Mouse (Mus musculus) thymus, postnatal 0 days (tissue): ENCODE results near the gene Nkapd1. TPM values are rescaled to one million over a fixed set of nuclear protein-coding genes. Genes with fewer than 3 reads are reported as not detected.
"Not testable (repeated sequence)": the region's sequence is repeated elsewhere in the genome, so short reads cannot be mapped to it uniquely, and the experiment has no call there.

Source experiments
- DNase-seq: peaks from one replicate; pipeline ENCODE4 v3.0.0-alpha.2; 2015; ENCODE audit warnings: low spot score
- polyA plus RNA-seq: library from polyadenylated mRNA; unstranded; fragments of >200 nt; fragmentation: Nextera tagmentation; extraction: Ambion mirVana; gene quantifications from 2 replicates; pipeline ENCODE4 v1.2.1, GENCODE M21; 2015

Nkapd1 gene
- polyA plus RNA-seq: 26.4 and 30.9 TPM in 2 replicates

DNA sequence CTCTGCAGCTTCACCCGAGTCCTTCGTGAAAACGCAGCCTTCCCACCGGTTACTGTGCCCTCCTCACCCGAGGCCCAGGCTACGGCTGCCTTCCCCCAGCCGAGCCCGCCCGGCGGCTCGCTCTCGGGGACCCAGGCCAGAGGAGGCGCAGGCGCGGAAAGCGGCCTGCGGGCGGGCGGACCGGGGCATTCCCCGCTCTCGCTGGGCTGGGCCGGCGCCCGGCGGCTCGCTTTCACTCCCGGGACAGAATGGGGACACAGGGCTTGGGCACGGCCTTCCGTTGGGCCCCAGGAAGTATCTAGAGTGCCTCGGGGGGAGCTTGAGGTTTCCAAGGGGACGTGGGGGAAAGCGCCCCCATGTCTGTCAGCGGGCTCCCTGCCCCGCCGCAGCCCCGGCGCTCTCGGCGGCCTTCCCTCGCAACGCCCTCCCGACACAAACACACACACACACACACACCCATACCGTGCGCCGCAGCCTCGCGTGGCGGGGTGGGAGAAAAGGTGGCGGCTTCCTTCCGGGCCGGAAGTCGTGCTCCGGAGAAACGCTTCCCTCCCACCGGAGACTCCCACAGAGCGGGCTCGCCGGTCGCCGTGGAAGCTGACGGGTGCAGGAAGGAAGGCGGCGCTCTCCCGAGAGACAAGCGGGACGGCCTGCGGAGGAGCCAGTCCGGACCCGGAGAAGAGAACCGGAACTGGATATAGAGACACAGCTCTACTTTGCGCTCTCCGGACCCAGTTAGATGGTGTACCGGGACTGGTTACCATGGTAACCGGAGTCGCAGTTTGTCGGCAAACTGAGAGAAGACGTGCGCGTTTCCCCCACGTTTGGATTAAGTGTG is at the start of gene Nkapd1, which contains the start of gene Pih1d2:
Gene Nkapd1, minus strand, starts transcription at position 699 of the 838 bp plus-strand sequence.
Gene Pih1d2, plus strand, starts transcription at position 556 of the 838 bp plus-strand sequence.
- peak; percentile 91 for DNase-seq

DNA sequence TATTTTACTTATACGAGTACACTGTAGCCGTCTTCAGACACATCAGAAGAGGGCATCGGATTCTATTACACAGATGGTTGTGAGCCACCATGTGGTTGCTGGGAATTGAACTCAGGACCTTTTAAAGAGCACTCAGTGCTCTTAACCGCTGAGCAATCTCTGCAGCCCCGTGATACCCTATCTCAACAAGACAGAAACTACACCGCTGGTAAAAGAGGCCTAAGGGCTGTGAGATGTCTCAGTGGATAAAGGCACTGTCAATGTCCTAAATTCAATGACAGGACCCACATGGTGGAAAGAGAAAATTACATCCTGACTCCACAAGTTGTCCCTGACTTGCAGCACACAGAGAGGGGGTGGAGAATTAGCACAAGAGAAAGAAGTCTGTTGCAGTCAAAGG is 49.2 kb upstream of the Nkapd1 start:
- DNase-seq: no peak

DNA sequence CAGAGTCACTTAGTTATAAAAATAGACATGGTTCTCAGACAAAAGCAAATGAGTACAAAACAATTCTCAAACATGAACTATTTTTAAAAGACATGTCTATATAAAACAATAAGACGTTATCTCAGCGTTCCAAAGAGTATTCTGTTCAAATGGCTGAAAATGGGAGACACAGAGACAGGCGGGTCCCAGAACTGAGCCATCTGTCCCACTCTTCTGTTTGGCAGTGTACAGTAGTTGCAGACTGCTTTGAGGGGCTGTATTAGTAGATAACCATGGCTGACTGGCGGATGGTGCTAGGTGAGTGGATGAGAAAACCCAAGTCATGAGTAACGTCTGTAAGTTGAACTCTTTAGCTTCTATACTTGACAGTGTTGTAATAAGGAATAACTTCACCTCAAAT is 47.6 kb upstream of the Nkapd1 start:
- DNase-seq: no peak

DNA sequence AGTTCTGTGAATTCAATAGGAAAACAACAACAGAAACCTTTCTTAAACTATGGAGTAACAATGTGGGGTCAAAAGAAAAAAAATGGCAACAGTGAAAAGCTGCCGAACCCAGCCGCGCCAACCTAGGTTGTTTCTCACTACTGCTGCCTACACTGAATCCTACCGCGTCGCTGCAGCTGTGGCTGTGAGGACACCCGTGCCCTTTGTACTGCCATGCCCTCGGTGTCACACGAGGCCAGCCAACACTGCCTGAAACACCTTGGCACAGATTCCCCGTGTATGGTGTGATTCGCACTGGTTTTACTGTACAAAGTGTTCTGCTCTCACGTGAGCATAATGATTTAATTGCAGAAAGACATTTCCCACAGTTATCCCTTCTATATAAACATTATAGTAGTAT is 43.2 kb upstream of the Nkapd1 start:
- peak; percentile 73 for DNase-seq

DNA sequence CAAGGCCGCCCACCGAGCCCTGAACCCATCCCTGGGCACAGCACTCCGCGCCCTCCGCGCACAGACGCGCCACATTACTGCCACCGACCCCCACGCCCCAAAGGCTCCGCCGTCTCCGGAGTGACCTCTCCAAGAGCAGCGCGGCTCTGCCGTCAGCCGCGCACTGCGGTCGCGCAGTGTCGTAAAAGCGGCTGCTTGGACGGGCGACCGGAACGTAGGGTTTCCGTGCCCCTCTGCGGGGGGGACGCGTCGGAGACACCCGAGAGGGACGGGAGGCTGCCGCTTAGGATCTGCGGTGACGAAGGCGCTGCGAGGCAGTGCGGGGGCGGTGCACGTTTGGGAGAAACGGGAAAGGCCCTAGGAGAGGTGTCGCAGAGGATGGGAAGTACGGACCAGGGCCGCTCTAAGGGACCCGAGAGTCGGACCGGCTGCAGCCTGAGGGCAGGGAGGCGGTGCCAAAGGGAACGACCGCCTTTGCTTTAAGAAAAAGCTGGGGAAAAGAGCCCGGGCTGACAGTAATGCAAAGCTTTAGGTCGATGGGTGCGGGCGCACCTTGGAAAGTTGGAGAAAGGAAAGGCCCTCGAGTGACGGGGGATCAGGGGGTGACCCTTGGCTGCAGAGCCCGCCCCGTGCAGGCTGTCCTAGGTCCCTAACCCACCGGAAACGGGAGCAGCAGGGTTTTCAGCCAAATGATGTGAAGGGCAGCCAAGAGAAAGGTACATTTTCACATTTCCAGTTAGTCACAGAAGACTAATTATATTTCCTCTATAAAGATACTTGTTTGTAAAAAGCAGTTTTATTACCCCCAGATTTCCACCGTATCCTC is 42.3 kb upstream of the Nkapd1 start, which contains the start of gene Dlat:
Gene Dlat, minus strand, starts transcription at position 389 of the 826 bp plus-strand sequence.
- peak; percentile 85 for DNase-seq

DNA sequence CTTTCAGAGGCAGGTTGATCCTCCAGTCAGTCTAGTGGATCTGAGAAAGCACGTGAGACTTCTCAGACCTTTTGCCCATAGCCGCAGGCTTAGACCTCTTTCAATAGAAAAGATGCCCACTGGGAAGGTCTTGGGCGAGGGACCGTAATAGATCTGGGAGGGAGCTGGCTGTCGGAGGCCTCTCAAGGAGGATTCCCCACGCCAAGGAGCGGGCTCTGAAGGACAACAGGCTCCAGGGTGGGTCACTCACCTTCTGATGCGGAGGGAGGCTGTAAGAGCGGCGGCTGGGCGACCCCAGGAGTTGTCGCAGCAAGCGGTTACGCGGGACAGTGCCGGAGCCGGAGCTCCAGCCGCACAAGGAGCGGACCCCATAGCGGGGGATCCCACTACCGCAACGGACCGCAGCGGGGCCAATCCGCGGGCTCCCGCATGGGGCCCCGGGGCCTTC is 41.7 kb upstream of the Nkapd1 start:
- no peak for DNase-seq

DNA sequence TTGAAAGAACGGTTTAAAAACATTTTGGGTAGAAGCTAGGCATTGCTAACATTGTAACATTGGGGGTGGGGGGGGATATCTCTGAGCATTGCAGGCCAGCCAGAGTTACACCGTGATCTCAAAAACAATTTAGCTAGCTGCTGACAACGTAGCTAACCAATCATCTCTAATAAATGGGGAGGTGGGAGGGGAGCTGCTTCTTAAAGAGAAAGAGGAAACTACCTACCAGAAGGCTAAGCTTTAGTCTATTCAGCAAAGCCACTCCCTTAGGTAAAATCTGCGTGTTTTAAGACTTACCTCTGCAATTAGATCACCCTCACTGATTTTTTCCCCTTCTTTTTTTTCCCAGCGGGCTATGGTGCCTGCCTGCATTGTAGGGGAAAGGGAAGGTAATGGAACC is 41.1 kb upstream of the Nkapd1 start:
- peak; percentile 4 for DNase-seq

DNA sequence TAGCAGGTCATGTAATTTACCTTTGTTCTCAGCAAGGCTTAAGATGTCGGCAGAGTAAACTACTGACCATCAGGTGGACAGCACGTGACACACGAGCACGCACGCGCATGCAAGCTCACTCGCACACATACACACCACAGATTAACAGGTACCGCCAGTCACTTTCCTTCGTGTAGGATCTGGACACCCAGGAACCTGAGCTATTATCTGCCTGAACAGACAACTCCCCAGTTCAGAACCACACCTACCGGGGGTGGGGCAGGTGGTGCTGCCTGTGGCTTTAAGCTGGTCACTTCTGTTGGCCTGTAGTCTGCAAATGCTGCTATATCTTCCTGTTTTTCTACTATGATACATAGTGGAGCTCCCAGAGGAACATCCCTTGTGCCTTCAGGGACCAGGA is 33.2 kb upstream of the Nkapd1 start:
- no peak for DNase-seq

DNA sequence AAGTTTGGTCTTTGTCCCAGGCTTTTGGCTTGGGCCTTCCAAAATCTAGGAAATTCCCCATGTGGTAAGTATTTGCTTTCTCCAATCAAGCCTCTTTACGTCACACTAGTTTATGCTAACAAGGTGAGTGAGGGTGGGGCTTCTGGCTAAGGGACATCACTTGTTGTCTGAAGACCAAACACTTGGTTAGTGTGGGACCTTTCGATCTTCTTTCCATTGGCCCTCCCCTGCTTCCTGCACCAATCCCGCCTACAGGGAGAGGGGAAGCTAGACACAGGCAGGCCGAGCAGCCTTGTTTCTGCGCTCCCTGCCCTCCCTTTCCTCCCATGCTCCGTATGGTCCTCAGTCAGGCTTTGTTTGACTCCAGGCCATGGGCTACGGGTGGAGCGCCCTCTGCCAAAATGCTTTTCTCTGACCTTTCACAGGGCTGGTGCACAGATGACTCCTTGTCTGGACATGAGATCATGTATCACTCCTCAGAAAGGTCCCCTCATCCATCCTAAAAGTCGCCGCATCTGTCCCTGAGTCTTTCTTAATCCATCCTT is 29.6 kb upstream of the Nkapd1 start:
- no peak for DNase-seq

DNA sequence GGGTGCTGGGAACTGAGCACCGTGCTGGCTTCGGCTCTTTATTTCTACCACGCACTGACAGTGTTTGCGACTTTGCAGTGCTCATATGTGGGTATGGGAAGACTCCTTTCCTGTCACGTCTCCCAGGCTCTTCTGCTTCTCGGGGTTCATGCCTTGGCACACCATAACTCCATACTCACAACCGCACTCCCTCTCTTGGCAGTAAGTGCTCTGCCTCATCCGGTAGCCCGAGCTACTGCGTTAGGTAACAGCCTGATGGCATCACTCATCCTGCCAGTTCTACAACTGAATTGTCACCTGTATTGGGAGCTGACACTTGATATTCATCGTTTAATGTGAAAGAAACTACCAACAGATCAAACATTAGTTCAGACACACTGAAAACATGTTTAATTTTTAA is 17.0 kb upstream of the Nkapd1 start:
- no peak for DNase-seq

DNA sequence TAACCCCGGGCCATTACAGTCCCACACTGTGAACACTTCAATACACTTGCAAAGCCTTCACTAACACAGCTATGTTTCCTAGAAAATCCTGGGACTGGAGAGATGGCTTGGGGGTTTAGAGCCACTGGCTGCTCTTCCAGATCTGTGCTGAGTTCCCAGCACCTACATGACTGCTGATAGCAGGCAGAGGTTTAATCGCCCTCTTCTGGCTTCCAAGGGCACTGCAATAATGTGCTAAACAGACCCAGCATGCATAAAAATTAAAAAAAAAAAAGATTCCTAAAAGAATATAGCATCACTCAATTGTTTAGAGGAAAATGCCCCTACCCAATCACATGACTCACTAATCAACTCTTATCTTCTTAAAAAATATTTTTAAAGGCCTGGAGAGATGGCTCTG is 15.8 kb upstream of the Nkapd1 start:
- DNase-seq: peak; percentile 9

DNA sequence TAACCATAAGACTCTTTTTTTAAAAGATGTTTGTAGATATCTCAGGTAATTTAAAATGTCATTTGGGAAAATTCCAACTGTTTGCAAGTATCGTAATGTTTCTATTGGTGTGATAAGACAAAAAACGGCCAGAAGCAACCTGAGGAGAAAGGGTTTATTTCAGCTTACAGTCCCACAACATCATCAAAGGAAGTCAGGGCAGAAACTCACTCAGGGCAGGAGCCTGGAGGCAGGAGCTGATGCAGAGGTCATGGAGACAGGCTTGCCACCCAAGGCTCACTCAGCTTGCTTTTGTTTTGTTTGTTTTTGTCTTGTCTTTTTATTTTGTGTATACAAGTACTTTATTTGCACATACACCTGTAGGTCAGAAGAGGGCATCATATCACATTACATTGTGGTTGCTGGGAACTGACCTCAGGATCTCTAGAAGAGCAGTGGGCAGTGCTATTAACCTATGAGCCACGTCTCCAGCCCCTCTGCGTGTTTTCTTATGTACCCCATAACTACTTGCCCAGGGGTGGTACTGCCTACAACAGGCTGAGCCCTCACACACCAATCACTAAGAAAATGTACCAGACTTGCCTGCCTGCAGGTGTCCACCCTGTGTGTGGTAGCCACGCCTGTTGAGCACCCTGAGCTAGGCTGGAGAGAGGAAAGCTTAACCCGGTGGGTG is 14.9 kb upstream of the Nkapd1 start:
- DNase-seq: no peak

DNA sequence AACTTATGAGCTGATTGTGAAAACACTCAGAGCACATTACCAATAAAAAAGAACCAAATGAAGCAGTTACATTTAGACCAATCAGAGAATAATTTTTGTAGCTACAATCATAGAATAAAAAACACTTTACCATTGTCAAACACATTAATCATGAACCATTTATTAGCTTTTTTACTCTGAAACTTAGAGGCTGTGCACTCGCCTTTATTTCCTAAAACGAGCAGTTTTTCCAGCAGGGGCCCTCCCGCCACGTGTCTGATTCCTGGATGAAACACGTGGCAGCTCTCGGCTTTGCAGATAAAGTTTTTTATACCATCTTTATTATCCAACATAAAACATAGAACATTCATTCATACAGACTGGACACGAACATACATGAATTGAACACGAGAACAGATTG is 13.6 kb upstream of the Nkapd1 start:
- not testable (repeated sequence) for DNase-seq

DNA sequence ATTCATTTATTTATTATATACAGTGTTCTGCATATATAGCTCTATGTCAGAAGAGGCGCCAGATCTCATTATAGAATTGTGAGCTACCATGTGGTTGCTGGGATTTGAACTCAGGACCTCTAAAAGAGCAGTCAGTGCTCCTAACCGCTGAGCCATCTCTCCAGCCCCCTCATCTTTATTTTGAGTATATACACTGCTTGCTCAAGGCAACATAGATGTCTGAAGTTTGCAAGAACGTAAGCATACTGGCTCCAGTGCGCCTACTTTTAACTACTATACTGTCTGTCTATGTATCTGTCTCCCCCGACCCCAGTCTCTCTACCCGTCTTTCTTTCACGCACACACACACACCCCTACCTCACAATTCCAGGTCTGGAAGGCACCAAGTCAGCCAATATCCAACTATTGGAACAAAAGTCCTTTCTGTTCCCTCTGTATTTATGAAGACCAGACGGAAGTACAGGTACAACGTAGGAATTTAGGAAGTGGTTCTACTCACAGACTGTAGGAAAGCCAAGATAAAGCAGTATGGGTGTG is 598 bp upstream of the Nkapd1 start:
- DNase-seq: no peak

DNA sequence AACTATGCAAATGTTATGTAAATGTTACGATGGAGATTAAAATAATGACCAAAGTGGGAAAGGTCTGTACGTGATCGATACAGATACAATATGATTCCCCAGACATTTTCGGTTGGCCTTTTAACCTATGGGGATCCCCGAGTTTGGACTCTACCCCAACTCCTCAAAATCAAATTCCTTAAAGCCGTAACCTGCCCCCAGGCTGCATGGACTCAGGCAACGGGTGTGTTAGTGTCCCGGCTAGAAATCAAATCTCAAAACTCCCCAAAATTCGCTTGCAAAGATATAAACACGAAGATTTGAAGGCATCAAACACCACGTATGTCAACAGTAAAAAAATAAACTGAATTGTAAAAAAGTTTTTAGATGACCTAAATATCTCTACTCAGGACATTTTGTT is 1.1 kb downstream of the Nkapd1 start:
- no peak for DNase-seq

DNA sequence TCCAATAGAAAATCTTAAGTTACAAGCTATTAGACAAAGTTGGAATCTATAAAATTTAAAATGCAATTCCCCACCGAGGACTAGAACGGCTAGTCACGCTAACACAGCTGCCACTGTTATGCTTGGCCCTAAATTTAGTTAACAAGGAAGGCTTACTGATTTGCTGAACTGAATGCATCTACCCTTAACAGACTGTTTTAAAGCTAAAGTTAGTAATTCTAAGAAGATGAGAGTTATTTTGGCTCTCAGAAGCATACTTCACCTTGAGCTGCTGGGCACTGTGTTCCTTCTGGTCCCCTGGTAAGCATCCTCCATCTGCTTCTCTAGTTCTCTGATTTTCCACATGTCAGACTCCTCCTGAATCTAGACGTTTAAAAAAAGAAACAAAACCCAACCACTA is 5.1 kb downstream of the Nkapd1 start:
- DNase-seq: no peak

DNA sequence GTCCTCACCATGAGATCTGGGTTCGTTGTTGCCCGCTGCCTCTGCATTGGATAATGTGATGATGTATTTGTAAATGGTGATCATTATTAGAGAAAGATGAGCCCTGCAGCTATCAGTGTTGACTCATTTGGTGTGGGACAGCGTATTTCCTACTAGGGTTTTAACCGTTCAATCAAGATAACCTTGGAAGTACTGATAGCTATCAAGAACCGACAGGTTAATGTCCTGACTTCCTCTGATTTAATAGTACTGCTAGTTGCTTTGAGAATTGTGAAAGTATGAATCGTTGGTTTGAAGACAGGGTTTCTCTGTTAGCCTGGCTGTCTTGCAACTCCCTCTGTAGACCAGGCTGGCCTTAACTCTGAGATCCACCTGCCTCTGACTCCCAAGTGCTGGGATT is 12.9 kb downstream of the Nkapd1 start:
- DNase-seq: no peak

DNA sequence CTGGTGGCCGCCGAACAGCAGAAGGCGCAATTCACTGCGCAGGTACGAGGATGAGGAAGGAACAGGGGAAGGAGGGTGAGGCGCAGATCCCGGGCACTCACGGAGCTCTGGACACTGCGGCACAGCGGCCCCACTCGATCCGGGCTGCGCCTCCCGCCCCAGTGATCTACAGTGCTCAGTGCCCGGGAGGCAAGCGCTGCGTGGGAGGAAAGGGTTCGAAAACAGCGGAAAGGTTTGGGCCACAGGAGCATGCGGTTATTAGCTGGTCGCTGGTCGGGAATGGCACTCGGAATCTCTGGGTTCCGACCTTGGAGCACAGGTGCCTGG is 13.3 kb downstream of the Nkapd1 start:
- no peak for DNase-seq

DNA sequence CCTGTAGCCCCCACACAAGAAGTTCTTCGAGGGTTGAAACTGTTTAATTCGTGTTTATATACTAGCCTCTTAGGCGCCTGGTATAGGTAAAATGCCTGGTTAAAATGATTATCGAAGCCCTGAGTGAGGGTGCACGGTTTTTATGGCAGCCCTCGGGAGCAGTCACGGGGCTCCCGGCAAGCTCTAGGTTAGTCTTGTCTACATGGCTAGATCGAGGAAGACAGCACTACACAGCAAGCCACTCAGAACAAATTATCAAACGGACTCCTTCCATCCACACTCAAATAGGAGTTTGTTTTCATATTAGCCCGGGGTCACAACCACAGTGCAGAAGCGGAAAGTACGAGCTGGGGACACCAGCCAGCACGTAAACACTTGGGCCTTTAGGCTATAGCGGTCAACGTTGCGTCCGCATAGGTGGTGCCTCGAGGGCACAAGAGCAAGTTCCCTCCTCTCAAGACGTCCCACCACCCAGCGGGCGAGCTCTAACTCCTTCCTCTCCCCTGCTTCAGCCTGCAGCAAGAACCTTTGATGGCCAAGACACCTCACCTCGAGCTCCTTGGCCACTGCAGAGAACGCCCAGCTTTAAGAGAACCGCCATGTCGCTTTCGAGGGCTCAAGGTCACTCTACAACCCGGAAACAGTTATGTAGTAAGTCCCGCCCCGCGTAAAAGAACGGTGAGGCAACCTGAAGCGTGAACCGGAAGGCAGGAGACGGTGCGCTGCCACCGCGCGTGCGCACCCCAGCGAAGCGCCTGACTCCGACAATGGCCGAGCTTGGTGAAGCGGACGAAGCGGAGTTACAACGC is 13.9 kb downstream of the Nkapd1 start, which contains the start of the genes Sdhd and Timm8b:
Gene Sdhd, minus strand, starts transcription at position 624 of the 809 bp plus-strand sequence.
Gene Timm8b, plus strand, starts transcription at position 722 of the 809 bp plus-strand sequence.
- DNase-seq: peak; percentile 96
